Mouse (Mus musculus) thymus, postnatal 0 days (tissue): ENCODE measurements around the gene Zbtb12. TPM values are rescaled to one million over a fixed set of nuclear protein-coding genes. Genes with fewer than 3 reads are reported as not detected.

Experiments used
- DNase-seq: peaks from one replicate; pipeline ENCODE4 v3.0.0-alpha.2; 2015; ENCODE audit warnings: low spot score
- microRNA-seq: library from miRNA; unstranded; fragments of <30 nt; microRNA quantifications from one replicate; pipeline ENCODE4, GENCODE M21; 2016; ENCODE audit warnings: borderline number of aligned reads
- polyA plus RNA-seq: library from polyadenylated mRNA; unstranded; fragments of >200 nt; fragmentation: Nextera tagmentation; extraction: Ambion mirVana; gene quantifications from 2 replicates; pipeline ENCODE4 v1.2.1, GENCODE M21; 2015

Zbtb12 gene
- polyA plus RNA-seq, 1 experiment from 2014 or later, result 1.6 TPM

DNA sequence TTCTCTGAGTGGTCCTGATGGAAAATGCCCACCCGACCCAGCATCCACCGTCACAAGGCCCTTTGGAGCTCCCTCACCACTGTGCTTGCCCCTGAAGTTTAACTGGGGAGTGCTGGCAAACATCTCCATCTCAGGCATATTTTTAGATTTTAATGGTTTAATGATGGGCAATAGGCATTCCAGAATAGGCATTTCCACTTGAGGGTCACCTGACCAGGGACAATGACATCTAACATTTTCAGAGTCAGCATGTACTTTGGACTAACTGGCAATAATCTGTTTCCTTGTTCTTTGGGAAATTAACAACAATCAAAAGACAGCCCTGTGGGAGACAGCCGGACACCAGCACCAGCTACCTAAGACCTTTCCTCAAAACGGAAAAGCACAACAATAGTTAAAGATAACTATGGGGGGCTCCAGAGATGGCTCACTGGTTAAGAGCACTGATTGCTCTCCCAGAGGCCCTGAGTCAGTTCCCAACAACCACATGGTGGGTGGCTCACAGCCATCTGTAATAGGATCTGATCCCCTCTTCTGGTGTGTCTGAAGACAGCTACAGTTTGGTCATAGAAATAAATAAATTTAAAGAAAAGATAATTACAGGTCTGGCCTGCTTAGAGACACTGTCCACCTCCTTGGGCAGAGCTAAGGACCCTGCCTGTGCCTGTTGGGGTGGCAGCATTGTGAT lies 64.0 kb downstream of the Zbtb12 start:
- DNase-seq, result no peak

DNA sequence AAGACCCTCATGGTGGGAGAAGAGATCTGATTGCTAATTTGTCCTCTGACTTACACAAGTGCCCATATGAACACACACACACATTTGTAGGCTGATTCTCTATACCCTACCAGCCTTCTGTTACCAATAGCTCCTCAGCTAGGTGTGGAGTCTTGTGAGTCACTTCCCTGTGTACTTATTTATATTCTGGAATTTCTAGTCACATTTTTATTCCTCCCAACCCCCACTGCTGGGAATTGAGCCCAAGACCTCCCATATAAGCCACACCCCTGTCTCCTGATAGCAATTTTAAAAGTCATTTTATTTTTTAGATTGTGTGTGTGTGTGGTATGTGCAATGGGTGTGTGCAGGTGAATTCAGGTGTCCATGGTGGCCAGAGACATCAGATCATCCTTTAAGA lies 65.1 kb downstream of the Zbtb12 start:
- DNase-seq, result no peak

Small RNAs within 50 kb of the gene (microRNA-seq; reads per million reads assigned to microRNA genes)
- not detected for gene Mir6970
- gene Mir6971, result 4.2 reads per million, percentile 3 among the genes with 10 or more reads in this experiment
- gene Mir6972, result not detected

Other genes starting within 250 kb of the Zbtb12 start
- 37.4 and 39.4 TPM in 2 replicates for gene Prrt1, start 249.9 kb upstream of the Zbtb12 start, polyA plus RNA-seq
- 12.5 TPM in 2 replicates for gene Fkbpl, start 234.7 kb upstream of the Zbtb12 start, polyA plus RNA-seq
- gene Atf6b, start 232.3 kb upstream of the Zbtb12 start, polyA plus RNA-seq, result 56.6 and 60.8 TPM in 2 replicates
- 0.54 and 0.59 TPM in 2 replicates for gene Tnxb, start 208.9 kb upstream of the Zbtb12 start, polyA plus RNA-seq
- gene C4b, start 135.6 kb upstream of the Zbtb12 start, polyA plus RNA-seq, result 0.32 and 0.49 TPM in 2 replicates
- gene Cyp21a1, start 74.9 kb upstream of the Zbtb12 start, polyA plus RNA-seq, result not detected in 2 replicates
- gene Stk19, start 42.5 kb upstream of the Zbtb12 start, polyA plus RNA-seq, result 39.3 and 48.6 TPM in 2 replicates
- gene Dxo, start 42.5 kb upstream of the Zbtb12 start, polyA plus RNA-seq, result 48.8 and 53.3 TPM in 2 replicates
- 49.7 and 50.1 TPM in 2 replicates for gene Skiv2l, start 29.3 kb upstream of the Zbtb12 start, polyA plus RNA-seq
- 82.4 and 88.6 TPM in 2 replicates for gene Nelfe, start 29.1 kb upstream of the Zbtb12 start, polyA plus RNA-seq
- gene Cfb, start 17.0 kb upstream of the Zbtb12 start, polyA plus RNA-seq, result 5.2 and 6.2 TPM in 2 replicates
- not detected in 2 replicates for gene Gm20547, start 2.6 kb downstream of the Zbtb12 start, polyA plus RNA-seq
- gene C2, start 18.8 kb downstream of the Zbtb12 start, polyA plus RNA-seq, result 7.6 TPM in 2 replicates
- 38.6 and 47.9 TPM in 2 replicates for gene Ehmt2, start 19.0 kb downstream of the Zbtb12 start, polyA plus RNA-seq
- 0.57 and 0.81 TPM in 2 replicates for gene Slc44a4, start 35.0 kb downstream of the Zbtb12 start, polyA plus RNA-seq
- gene Neu1, start 51.8 kb downstream of the Zbtb12 start, polyA plus RNA-seq, result 25.7 and 28.2 TPM in 2 replicates
- 0.72 and 0.83 TPM in 2 replicates for gene Hspa1b, start 79.8 kb downstream of the Zbtb12 start, polyA plus RNA-seq
- gene Gm20481, start 90.4 kb downstream of the Zbtb12 start, polyA plus RNA-seq, result not detected in 2 replicates
- gene Hspa1a, start 92.7 kb downstream of the Zbtb12 start, polyA plus RNA-seq, result 6.8 and 7.6 TPM in 2 replicates
- gene Hspa1l, start 93.2 kb downstream of the Zbtb12 start, polyA plus RNA-seq, result 0.09 and 0.27 TPM in 2 replicates
- gene Lsm2, start 102.4 kb downstream of the Zbtb12 start, polyA plus RNA-seq, result 179 and 197 TPM in 2 replicates
- 125 and 138 TPM in 2 replicates for gene Vars, start 121.5 kb downstream of the Zbtb12 start, polyA plus RNA-seq
- 0.26 and 0.36 TPM in 2 replicates for gene Vwa7, start 137.1 kb downstream of the Zbtb12 start, polyA plus RNA-seq
- 18.2 and 22.5 TPM in 2 replicates for gene Sapcd1, start 148.5 kb downstream of the Zbtb12 start, polyA plus RNA-seq
- 8.9 and 13.5 TPM in 2 replicates for gene Msh5, start 167.3 kb downstream of the Zbtb12 start, polyA plus RNA-seq
- 501 and 524 TPM in 2 replicates for gene Clic1, start 170.5 kb downstream of the Zbtb12 start, polyA plus RNA-seq
- 51.6 and 57.5 TPM in 2 replicates for gene Ddah2, start 179.6 kb downstream of the Zbtb12 start, polyA plus RNA-seq
- 0.27 and 0.57 TPM in 2 replicates for gene Ly6g6c, start 185.9 kb downstream of the Zbtb12 start, polyA plus RNA-seq
- gene Mpig6b, start 186.7 kb downstream of the Zbtb12 start, polyA plus RNA-seq, result 0.06 and 0.08 TPM in 2 replicates
- 0.89 and 1.0 TPM in 2 replicates for gene Ly6g6e, start 197.4 kb downstream of the Zbtb12 start, polyA plus RNA-seq
- gene Ly6g6d, start 198.6 kb downstream of the Zbtb12 start, polyA plus RNA-seq, result 0.55 and 0.60 TPM in 2 replicates
- 0.12 TPM in 1 of 2 replicates, not detected in the other for gene Ly6g6f, start 206.1 kb downstream of the Zbtb12 start, polyA plus RNA-seq
- gene Abhd16a, start 209.8 kb downstream of the Zbtb12 start, polyA plus RNA-seq, result 85.3 and 90.6 TPM in 2 replicates
- gene Ly6g5c, start 228.8 kb downstream of the Zbtb12 start, polyA plus RNA-seq, result 0.37 TPM in 1 of 2 replicates, not detected in the other
- gene Ly6g5b, start 235.9 kb downstream of the Zbtb12 start, polyA plus RNA-seq, result 3.7 and 4.0 TPM in 2 replicates
- gene Gpank1, start 242.0 kb downstream of the Zbtb12 start, polyA plus RNA-seq, result 26.9 and 31.2 TPM in 2 replicates
- 348 and 353 TPM in 2 replicates for gene Csnk2b, start 242.6 kb downstream of the Zbtb12 start, polyA plus RNA-seq
- gene D17H6S53E, start 246.9 kb downstream of the Zbtb12 start, polyA plus RNA-seq, result 11.2 and 14.7 TPM in 2 replicates